Mouse (Mus musculus) retina, embryonic 14.5 days (tissue): ENCODE measurements around the gene Ptpn13.

Experiments used
- DNase-seq: peaks from one replicate; pipeline ENCODE4 v3.0.0-alpha.2; 2015; ENCODE audit warnings: low spot score

Gene Ptpn13

GRCm38 (mm10) chr5:103422609-103423008 lies 2.4 kb upstream of the Ptpn13 start:
- DNase-seq = no peak

- peak; percentile 57 for DNase-seq
These were observed 1.6 kb upstream of the Ptpn13 start for GRCm38 (mm10) chr5:103423305-103423926.

- peak; percentile 26 for DNase-seq
These were observed 1.1 kb upstream of the Ptpn13 start for GRCm38 (mm10) chr5:103423927-103424315.

- peak; percentile 60 for DNase-seq
These were observed 505 bp downstream of the Ptpn13 start for GRCm38 (mm10) chr5:103425363-103426031.

GRCm38 (mm10) chr5:103426250-103426649 lies 1.3 kb downstream of the Ptpn13 start:
- DNase-seq = no peak

- DNase-seq = no peak
These were observed 6.0 kb downstream of the Ptpn13 start for GRCm38 (mm10) chr5:103430986-103431385.

- DNase-seq = no peak
These were observed 6.5 kb downstream of the Ptpn13 start for GRCm38 (mm10) chr5:103431479-103431878.

GRCm38 (mm10) chr5:103436039-103436944 lies 11.3 kb downstream of the Ptpn13 start:
- peak; percentile 20 for DNase-seq

- DNase-seq = no peak
These were observed 12.7 kb downstream of the Ptpn13 start for GRCm38 (mm10) chr5:103437714-103438113.

- DNase-seq = no peak
These were observed 14.2 kb downstream of the Ptpn13 start for GRCm38 (mm10) chr5:103439171-103439570.

- DNase-seq = no peak
These were observed 15.7 kb downstream of the Ptpn13 start for GRCm38 (mm10) chr5:103440418-103441276.

GRCm38 (mm10) chr5:103441706-103442105 lies 16.7 kb downstream of the Ptpn13 start:
- DNase-seq = no peak

- DNase-seq = peak; percentile 34
These were observed 17.3 kb downstream of the Ptpn13 start for GRCm38 (mm10) chr5:103442269-103442688.

GRCm38 (mm10) chr5:103442921-103443320 lies 17.9 kb downstream of the Ptpn13 start:
- DNase-seq = no peak

- no peak for DNase-seq
These were observed 20.4 kb downstream of the Ptpn13 start for GRCm38 (mm10) chr5:103445383-103445782.

GRCm38 (mm10) chr5:103447806-103448416 lies 22.9 kb downstream of the Ptpn13 start:
- no peak for DNase-seq

GRCm38 (mm10) chr5:103448470-103448869 lies 23.5 kb downstream of the Ptpn13 start:
- no peak for DNase-seq

- no peak for DNase-seq
These were observed 25.7 kb downstream of the Ptpn13 start for GRCm38 (mm10) chr5:103450663-103451062.

- DNase-seq = no peak
These were observed 28.6 kb downstream of the Ptpn13 start for GRCm38 (mm10) chr5:103453361-103454140.

- DNase-seq = no peak
These were observed 31.8 kb downstream of the Ptpn13 start for GRCm38 (mm10) chr5:103456794-103457193.
